Mouse (Mus musculus) G1E (cell line): ENCODE results near the gene Oaf.

ENCODE experiments used
- CTCF ChIP-seq: IDR thresholded peaks from 2 replicates; pipeline ENCODE4 v1.5.1; 2012; ENCODE audit warnings: low read depth, low read length, inconsistent platforms, mixed read lengths
- GATA1 ChIP-seq: IDR thresholded peaks from 2 replicates; pipeline ENCODE4 v1.6.1; 2012; ENCODE audit warnings: borderline replicate concordance, low read length, inconsistent platforms, mixed read lengths
- TAL1 ChIP-seq: conservative IDR thresholded peaks from 2 replicates; pipeline ENCODE4 v1.6.1; 2012; ENCODE audit warnings: low read depth, low read length, inconsistent platforms, mixed read lengths

- no peak for TF ChIP-seq CTCF
- TF ChIP-seq TAL1: no peak
- no peak for TF ChIP-seq GATA1
Observed at GRCm38 (mm10) chr9:43265194-43265593, 25.5 kb upstream of the Oaf start.
